Mouse (Mus musculus) layer of hippocampus, postnatal 25 days (tissue): ENCODE measurements at regions not wholly inside any gene's neighbourhood (a gene's known extent, or its start where the extent isn't known, plus 50 kb on each side); places are given as distances from the start of the nearest gene placed in this dataset.

Experiments used
- DNase-seq, 2 experiments: peaks; one replicate each; pipeline ENCODE4 v3.0.0; 2022; ENCODE audit warnings: mixed read lengths in 2 of 2, low spot score in 1 of 2; ENCODE audit errors: extremely low spot score in 1 of 2

- no peak for DNase-seq
Observed at GRCm38 (mm10) chr14:87337950-87338526, 78.4 kb upstream of the Tdrd3 start.

GRCm38 (mm10) chr14:87344540-87344939, 71.9 kb upstream of the Tdrd3 start:
- no peak for DNase-seq

GRCm38 (mm10) chr14:87346812-87347211, 69.6 kb upstream of the Tdrd3 start:
- DNase-seq: no peak

- no peak for DNase-seq
Observed at GRCm38 (mm10) chr14:87348825-87349224, 67.6 kb upstream of the Tdrd3 start.

GRCm38 (mm10) chr14:87365793-87366192, 50.6 kb upstream of the Tdrd3 start:
- no peak for DNase-seq
